Mouse (Mus musculus) heart, embryonic 15.5 days (tissue): ENCODE measurements around the gene Actr1b. TPM values are rescaled to one million over a fixed set of nuclear protein-coding genes. Genes with fewer than 3 reads are reported as not detected.
"Not testable (repeated sequence)": the region's sequence is repeated elsewhere in the genome, so short reads cannot be mapped to it uniquely, and the experiment has no call there.

Experiments
- ATAC-seq: fragments of 200-750 bp; cut with Nextera tagmentation; replicated peaks from 2 replicates; pipeline ENCODE4 v1.8.0; 2017; ENCODE audit warnings: low read depth, moderate TSS enrichment; ENCODE audit not compliant: insufficient number of reproducible peaks, insufficient read depth, low FRiP score
- H3K27ac ChIP-seq: fragments of 300-500 bp; sonication (generic); 2 replicates; pipeline ENCODE4 v1.5.1; 2015; ENCODE audit warnings: mild to moderate bottlenecking, inconsistent platforms
- H3K27me3 ChIP-seq: fragments of 300-500 bp; sonication (generic); 2 replicates; pipeline ENCODE4 v1.6.1; 2015; ENCODE audit warnings: inconsistent platforms
- H3K36me3 ChIP-seq: fragments of 300-500 bp; sonication (generic); 2 replicates; pipeline ENCODE4 v1.6.1; 2015; ENCODE audit warnings: mild to moderate bottlenecking, inconsistent platforms
- H3K4me1 ChIP-seq: fragments of 300-500 bp; sonication (generic); replicated peaks from 2 replicates; pipeline ENCODE4 v1.6.1; 2015; ENCODE audit warnings: inconsistent platforms
- H3K4me2 ChIP-seq: fragments of 300-500 bp; sonication (generic); 2 replicates; pipeline ENCODE4 v1.6.1; 2015; ENCODE audit warnings: inconsistent platforms, mild to moderate bottlenecking, moderate library complexity
- H3K4me3 ChIP-seq: fragments of 300-500 bp; sonication (generic); 2 replicates; pipeline ENCODE4 v1.5.1; 2015; ENCODE audit warnings: mild to moderate bottlenecking, inconsistent platforms
- H3K9ac ChIP-seq: fragments of 300-500 bp; sonication (generic); 2 replicates; pipeline ENCODE4 v1.6.1; 2015; ENCODE audit warnings: mild to moderate bottlenecking, inconsistent platforms
- H3K9me3 ChIP-seq: fragments of 300-500 bp; sonication (generic); replicated peaks from 2 replicates; pipeline ENCODE4 v1.6.1; 2016; ENCODE audit warnings: inconsistent platforms
- WGBS: fragments of 180-500 bp; shearing (Covaris S2); methylation state at CpG from one replicate; pipeline ENCODE4 v1.1.7; 2015; ENCODE audit warnings: mixed read lengths; 5-methylcytosine and 5-hydroxymethylcytosine counted together
- polyA plus RNA-seq: library from polyadenylated mRNA; unstranded; fragments of >200 nt; fragmentation: Nextera tagmentation; extraction: Ambion mirVana; gene quantifications from 2 replicates; pipeline ENCODE4 v1.2.1, GENCODE M21; 2015

Gene Actr1b
- polyA plus RNA-seq, 1 experiment from 2014 or later: 73.4 TPM

- no peak overlapping the region for H3K4me2 ChIP-seq
- WGBS: 83% methylated on average over 10 of the region's 10 CpGs
Measured at GRCm38 (mm10) chr1:36671260-36671659, 43.0 kb downstream of the Actr1b start.

GRCm38 (mm10) chr1:36670256-36670655 is 44.0 kb downstream of the Actr1b start:
- peaks cover 7% of the 10 kb centered on the region; the same call in 1 of the 2 replicates for H3K4me1 ChIP-seq
- H3K9me3 ChIP-seq: no peaks in the 10 kb centered on the region
- H3K4me3 ChIP-seq: no peak overlapping the region
- no peak overlapping the region; the same call in 1 of the 2 replicates for H3K27ac ChIP-seq
- no peak overlapping the region for H3K9ac ChIP-seq
- H3K27me3 ChIP-seq: no peaks in the 10 kb centered on the region
- no peak for ATAC-seq
- 42% methylated on average over 4 of the region's 4 CpGs for WGBS
- no peak overlapping the region for H3K4me2 ChIP-seq
- no peaks in the 10 kb centered on the region for H3K36me3 ChIP-seq

More at GRCm38 (mm10) chr1:36671260-36671659, 43.0 kb downstream of the Actr1b start:
- ATAC-seq: no peak
- peaks cover 3% of the 10 kb centered on the region; the same call in 1 of the 2 replicates for H3K4me1 ChIP-seq
- H3K4me3 ChIP-seq: no peak overlapping the region
- no peak overlapping the region for H3K27ac ChIP-seq
- H3K9ac ChIP-seq: no peak overlapping the region
- H3K36me3 ChIP-seq: no peaks in the 10 kb centered on the region
- H3K27me3 ChIP-seq: no peaks in the 10 kb centered on the region
- no peaks in the 10 kb centered on the region for H3K9me3 ChIP-seq

- H3K4me3 ChIP-seq, H3K27ac ChIP-seq, H3K9ac ChIP-seq, H3K9me3 ChIP-seq, H3K4me2 ChIP-seq, H3K27me3 ChIP-seq, H3K36me3 ChIP-seq, ATAC-seq: not testable (repeated sequence)
- peaks cover 10% of the 10 kb centered on the region; the same call in 1 of the 2 replicates for H3K4me1 ChIP-seq
- WGBS: 67% methylated on average over 4 of the region's 4 CpGs
Measured at GRCm38 (mm10) chr1:36668007-36668406, 46.2 kb downstream of the Actr1b start.

GRCm38 (mm10) chr1:36665934-36666333 is 48.3 kb downstream of the Actr1b start:
- 67% methylated on average over 4 of the region's 4 CpGs for WGBS
- Histone ChIP-seq H3K36me3 (no peaks in the 10 kb centered on the region), H3K27me3 (no peaks in the 10 kb centered on the region), H3K9ac (no peak overlapping the region), H3K4me1 (peaks cover 10% of the 10 kb centered on the region; the same call in 1 of the 2 replicates), H3K4me3 (no peak overlapping the region), H3K27ac (no peak overlapping the region), H3K4me2 (no peak overlapping the region), H3K9me3 (no peaks in the 10 kb centered on the region)
- ATAC-seq: no peak

GRCm38 (mm10) chr1:36665165-36665723 is 49.0 kb downstream of the Actr1b start:
- WGBS: 66% methylated on average over 11 of the region's 11 CpGs
- ATAC-seq: no peak

GRCm38 (mm10) chr1:36664457-36664856 is 49.8 kb downstream of the Actr1b start:
- H3K27me3 ChIP-seq: no peaks in the 10 kb centered on the region
- no peak overlapping the region for H3K4me2 ChIP-seq
- no peaks in the 10 kb centered on the region for H3K36me3 ChIP-seq
- no peak for ATAC-seq
- H3K4me1 ChIP-seq: 0 out of 2 replicates have a peak, but pooled peaks cover 7% of the 10 kb centered on the region
- H3K27ac ChIP-seq: no peak overlapping the region
- H3K9me3 ChIP-seq: no peaks in the 10 kb centered on the region
- 41% methylated on average over 4 of the region's 4 CpGs for WGBS
- no peak overlapping the region for H3K4me3 ChIP-seq
- H3K9ac ChIP-seq: no peak overlapping the region

More at GRCm38 (mm10) chr1:36665165-36665723, 49.0 kb downstream of the Actr1b start:
- Histone ChIP-seq H3K4me1 (peaks cover 8% of the 10 kb centered on the region; the same call in 1 of the 2 replicates), H3K27ac (no peak overlapping the region), H3K9me3 (no peaks in the 10 kb centered on the region), H3K9ac (no peak overlapping the region), H3K27me3 (no peaks in the 10 kb centered on the region), H3K4me2 (no peak overlapping the region), H3K4me3 (no peak overlapping the region), H3K36me3 (no peaks in the 10 kb centered on the region)

- no peak overlapping the region for H3K4me3 ChIP-seq
- no peak for ATAC-seq
- H3K4me1 ChIP-seq: peaks cover 3% of the 10 kb centered on the region; the same call in 1 of the 2 replicates
- H3K9ac ChIP-seq: no peak overlapping the region
- H3K27me3 ChIP-seq: no peaks in the 10 kb centered on the region
- H3K27ac ChIP-seq: no peak overlapping the region
- no peaks in the 10 kb centered on the region for H3K36me3 ChIP-seq
- no peaks in the 10 kb centered on the region for H3K9me3 ChIP-seq
- H3K4me2 ChIP-seq: no peak overlapping the region
- 69% methylated on average over 7 of the region's 7 CpGs for WGBS
Measured at GRCm38 (mm10) chr1:36658621-36659399, 55.4 kb downstream of the Actr1b start.

GRCm38 (mm10) chr1:36657658-36658415 is 56.4 kb downstream of the Actr1b start:
- H3K27me3 ChIP-seq: no peaks in the 10 kb centered on the region
- no peak overlapping the region for H3K4me2 ChIP-seq
- H3K4me3 ChIP-seq: no peak overlapping the region
- H3K9me3 ChIP-seq: no peaks in the 10 kb centered on the region
- no peak overlapping the region for H3K27ac ChIP-seq
- 49% methylated on average over 4 of the region's 4 CpGs for WGBS
- ATAC-seq: no peak
- H3K4me1 ChIP-seq: peaks cover 3% of the 10 kb centered on the region; the same call in 1 of the 2 replicates
- no peaks in the 10 kb centered on the region for H3K36me3 ChIP-seq
- H3K9ac ChIP-seq: no peak overlapping the region

- no peak overlapping the region for H3K9ac ChIP-seq
- H3K4me1 ChIP-seq: peaks cover 3% of the 10 kb centered on the region; the same call in 1 of the 2 replicates
- H3K4me2 ChIP-seq: no peak overlapping the region
- no peak overlapping the region for H3K27ac ChIP-seq
- H3K4me3 ChIP-seq: no peak overlapping the region
- no peaks in the 10 kb centered on the region for H3K27me3 ChIP-seq
- 78% methylated on average over 3 of the region's 3 CpGs for WGBS
- no peaks in the 10 kb centered on the region for H3K9me3 ChIP-seq
- ATAC-seq: no peak
- no peaks in the 10 kb centered on the region for H3K36me3 ChIP-seq
Measured at GRCm38 (mm10) chr1:36656233-36656632, 58.0 kb downstream of the Actr1b start.

GRCm38 (mm10) chr1:36655039-36655438 is 59.2 kb downstream of the Actr1b start:
- WGBS: 77% methylated on average over 5 of the region's 5 CpGs
- no peak for ATAC-seq

More at GRCm38 (mm10) chr1:36655039-36655438, 59.2 kb downstream of the Actr1b start:
- H3K4me2 ChIP-seq: no peak overlapping the region
- H3K27me3 ChIP-seq: no peaks in the 10 kb centered on the region
- H3K36me3 ChIP-seq: no peaks in the 10 kb centered on the region
- peaks cover 3% of the 10 kb centered on the region; the same call in 1 of the 2 replicates for H3K4me1 ChIP-seq
- H3K27ac ChIP-seq: no peak overlapping the region
- no peak overlapping the region for H3K4me3 ChIP-seq
- H3K9ac ChIP-seq: no peak overlapping the region
- H3K9me3 ChIP-seq: no peaks in the 10 kb centered on the region
